Mouse (Mus musculus) T-helper 1 cell (primary cell): ENCODE measurements around the gene Ggcx.

Source experiments
- in situ Hi-C: fragments of 300-600 bp; cut with MboI, MseI; formaldehyde crosslinking; loops from one replicate; pipeline ENCODE4 v1.15.1; 2025; ENCODE audit warnings: high pct_unique_total_duplicates

Gene Ggcx

DNA sequence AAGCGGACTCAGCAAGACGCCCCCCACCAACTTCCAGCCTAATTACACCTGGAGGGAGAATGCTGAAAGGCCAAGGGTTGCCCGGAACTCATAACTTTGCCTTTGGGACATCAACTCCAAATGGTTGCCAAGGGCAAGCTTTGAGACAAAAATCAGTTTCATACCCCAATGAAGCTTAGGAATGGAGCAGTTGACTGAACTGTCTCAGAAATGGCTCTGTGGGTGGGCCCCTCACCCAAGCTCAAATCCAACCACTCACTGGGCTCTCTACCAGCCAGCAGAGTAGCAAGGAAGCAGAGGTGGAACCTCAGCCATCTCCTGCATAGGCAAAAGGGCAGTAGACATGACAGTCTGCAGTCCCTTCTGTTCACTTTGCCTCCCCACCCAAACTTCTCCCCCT lies 26.3 kb upstream of the Ggcx start:
- in situ Hi-C loops, result no loop called here

GRCm38 (mm10) chr6:72388266-72388665 lies 25.8 kb upstream of the Ggcx start:
- in situ Hi-C loops, result no loop called here

DNA sequence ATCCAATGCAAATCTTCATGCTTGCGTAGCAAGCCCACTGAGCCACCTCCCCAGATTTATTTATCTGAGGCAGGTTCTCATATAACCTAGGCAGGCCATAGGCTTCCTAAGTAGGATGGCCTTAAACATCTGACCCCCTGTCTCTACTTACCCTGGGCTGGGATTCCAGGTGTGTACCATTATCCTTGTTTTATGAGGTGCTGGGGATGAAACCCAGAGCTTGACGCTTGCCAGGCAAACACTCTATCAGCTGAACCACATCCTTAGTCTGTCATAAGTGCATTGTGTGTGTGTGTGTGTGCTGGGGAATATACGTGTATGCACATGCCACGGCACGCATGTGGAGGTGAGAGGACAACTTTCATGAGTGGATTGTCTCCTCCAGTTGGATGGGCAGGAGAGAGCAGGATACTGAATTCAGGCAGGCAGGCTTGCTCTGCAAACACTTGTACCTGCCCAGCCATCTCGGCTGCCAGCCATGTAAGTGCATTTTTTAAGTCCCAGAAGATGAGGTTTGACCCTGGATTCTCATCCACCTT lies 25.2 kb upstream of the Ggcx start:
- in situ Hi-C loops, result no loop called here

DNA sequence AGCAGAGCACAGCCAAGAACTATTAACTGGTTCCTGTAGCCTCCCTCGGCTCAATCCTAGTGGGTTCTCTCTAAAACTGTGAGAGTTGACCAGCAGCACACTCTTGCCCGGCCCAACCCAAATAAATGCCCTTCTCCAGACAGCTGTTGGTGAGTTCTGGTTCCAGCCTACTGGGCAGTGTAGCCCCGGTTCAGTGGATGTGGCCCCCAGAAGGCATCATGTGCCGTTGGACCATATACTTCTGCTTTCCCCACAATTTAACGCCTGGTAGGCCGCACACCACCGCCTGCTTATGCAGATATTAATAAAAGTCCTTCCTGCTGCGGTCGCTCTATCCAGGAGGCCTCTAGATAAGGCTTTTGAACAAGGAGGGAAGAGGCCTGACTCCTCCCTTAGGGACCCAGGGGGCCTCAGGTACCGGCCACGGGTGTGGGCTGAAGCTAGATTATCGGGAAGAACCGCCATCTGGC lies 24.6 kb upstream of the Ggcx start:
- in situ Hi-C loops, result no loop called here

GRCm38 (mm10) chr6:72389941-72390771 lies 24.0 kb upstream of the Ggcx start, which contains the start of gene Vamp8:
Gene Vamp8 (minus strand): TSS chr6:72390703.
- in situ Hi-C loops, result no loop called here

DNA sequence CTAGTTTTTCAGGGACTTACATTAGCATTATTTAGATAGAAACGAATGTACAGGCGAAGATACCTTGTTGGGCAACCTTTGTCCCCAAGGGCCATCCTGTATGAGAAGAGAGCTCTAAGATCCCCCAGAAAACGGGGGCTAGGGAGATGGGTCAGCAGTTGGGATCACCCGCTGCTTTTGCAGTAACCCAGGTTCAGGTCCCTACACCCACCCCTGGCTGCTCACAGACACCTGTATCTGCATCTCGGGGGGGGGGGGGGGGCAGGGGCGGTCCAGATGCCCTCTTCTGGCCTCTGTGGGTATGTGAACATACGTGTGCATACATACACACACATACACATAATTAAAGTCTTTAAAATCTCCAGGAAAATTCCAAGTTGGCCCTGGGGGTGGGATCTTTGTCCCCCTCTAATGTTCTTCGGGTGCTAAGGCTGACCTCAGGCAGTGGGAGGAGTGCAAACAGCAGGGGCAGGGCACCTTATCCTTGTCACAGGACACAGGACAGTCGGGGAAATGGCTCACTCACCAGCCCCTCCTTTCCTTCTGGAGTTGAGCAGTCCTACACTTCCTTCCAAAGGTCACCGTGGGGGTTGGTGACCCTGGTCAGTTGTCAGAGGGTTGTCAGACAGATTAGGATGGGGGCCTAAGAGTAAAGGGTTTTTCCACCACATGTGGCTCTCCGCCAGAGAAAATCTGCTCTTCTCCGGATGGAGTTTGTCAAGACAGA lies 23.1 kb upstream of the Ggcx start:
- in situ Hi-C loops, result no loop called here

DNA sequence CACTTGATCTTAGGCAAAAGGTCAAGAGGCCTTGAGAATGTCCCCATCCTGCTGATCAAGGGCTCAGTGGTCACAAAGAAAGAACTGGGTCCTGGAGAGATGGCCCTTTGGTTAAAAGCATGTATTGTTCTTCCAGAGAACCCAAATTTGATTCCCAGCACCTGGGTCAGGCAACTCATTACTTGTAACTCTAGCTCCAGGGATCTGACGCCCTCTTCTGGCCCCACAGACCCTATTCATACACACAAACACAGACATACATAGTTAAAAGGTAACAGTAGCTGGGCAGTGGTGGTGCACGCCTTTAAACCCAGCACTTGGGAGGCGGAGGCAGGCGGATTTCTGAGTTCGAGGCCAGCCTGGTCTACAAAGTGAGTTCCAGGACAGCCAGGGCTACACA lies 21.8 kb upstream of the Ggcx start:
- in situ Hi-C loops, result no loop called here

DNA sequence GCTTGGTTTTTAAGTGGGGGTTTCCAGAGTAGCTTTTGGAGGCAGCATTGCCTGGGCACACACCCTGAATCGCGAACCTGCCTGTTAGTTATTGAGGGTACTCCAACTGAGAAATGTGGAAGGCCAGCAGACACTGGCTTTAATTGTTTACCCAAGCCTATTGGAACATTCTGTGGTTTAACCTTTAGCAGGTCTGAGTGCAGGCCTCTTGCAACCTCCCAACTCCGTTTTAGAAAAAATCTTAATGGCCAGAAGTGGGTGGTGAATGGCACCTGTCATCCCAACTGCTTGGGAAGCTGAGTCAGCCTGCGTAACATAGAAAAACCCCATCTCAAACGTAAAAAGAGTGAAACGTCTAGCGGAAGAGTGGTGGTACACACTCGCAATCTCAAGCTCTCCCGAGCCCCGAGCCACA lies 17.3 kb upstream of the Ggcx start:
- in situ Hi-C loops, result no loop called here

DNA sequence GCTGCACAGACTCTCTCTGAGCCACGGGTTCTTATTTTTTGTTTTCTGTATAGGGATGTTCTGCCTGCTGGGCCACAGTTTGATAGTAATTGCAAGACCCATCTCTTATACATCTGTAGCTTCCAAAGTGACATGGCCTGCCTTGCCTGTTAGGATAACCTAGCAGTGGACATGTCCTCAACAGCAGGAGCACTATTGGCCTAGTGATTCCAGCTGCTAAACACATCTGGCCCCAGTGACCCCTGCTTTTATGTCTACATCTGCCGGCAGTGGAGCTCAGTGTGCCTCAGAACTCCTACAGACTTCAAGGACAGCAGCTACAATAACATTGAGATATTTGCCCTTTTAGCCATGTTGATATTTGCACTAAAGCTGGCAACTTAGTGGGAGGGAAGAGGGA lies 14.1 kb upstream of the Ggcx start:
- in situ Hi-C loops, result no loop called here

- in situ Hi-C loops, result no loop called here
These were observed 12.2 kb upstream of the Ggcx start for GRCm38 (mm10) chr6:72401875-72402274.

- in situ Hi-C loops, result no loop called here
These were observed 8.8 kb upstream of the Ggcx start for GRCm38 (mm10) chr6:72405356-72405755.

DNA sequence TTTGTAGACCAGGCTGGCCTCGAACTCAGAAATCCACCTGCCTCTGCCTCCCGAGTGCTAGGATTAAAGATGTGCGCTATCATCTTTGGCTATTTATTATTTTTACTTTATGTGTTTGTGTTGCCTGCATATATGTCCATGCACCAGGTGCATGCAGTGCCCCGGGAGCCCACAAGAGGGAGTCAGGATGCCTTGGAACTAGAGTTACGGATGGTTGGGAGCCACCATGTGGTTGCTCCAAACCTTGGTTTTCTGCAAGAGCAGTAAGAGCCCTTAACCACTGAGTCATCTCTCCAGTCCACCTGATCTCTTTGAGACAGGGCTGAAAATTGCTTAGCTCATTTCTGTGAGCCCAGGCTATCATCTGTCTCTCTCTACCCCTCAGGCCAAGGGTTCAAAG lies 7.0 kb upstream of the Ggcx start:
- in situ Hi-C loops, result no loop called here

DNA sequence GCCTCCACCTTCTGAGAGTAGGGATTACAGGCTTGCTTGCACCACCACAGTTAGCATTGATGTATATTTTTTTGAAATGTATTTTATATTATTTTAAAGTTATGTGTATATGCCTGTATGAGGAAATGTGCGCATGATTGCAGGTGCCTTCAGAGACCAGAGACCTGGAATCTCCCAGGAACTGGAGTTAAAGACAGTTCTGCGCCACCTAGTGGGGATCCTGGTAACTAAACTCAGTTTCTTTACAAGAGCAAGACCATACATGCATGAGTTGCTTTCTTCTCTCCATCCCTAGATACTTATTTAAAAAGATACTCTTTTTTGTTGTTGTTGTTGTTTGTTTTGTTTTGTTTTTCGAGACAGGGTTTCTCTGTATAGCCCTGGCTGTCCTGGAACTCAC lies 4.5 kb upstream of the Ggcx start:
- in situ Hi-C loops, result no loop called here

GRCm38 (mm10) chr6:72410003-72410402 lies 4.1 kb upstream of the Ggcx start:
- in situ Hi-C loops, result no loop called here

GRCm38 (mm10) chr6:72410518-72410917 lies 3.6 kb upstream of the Ggcx start:
- in situ Hi-C loops, result no loop called here

DNA sequence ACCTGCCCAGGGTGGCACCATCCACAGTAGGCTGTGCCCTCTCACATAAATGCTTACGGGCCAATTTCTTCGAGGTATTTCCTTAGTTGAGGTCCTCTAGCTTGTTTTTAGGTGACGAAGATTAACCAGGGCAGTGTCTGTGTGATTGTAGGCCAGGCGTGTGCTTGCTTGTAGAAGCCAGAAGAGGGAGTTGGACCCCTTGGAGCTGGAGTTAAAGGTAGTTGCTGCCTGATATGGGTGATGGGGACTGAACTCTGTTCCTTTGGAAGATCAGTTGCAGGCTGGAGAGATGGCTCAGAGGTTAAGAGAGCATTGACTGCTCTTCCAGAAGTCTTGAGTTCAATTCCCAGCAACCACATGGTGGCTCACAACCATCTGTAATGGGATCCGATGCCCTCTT lies 1.1 kb downstream of the Ggcx start:
- in situ Hi-C loops, result no loop called here

DNA sequence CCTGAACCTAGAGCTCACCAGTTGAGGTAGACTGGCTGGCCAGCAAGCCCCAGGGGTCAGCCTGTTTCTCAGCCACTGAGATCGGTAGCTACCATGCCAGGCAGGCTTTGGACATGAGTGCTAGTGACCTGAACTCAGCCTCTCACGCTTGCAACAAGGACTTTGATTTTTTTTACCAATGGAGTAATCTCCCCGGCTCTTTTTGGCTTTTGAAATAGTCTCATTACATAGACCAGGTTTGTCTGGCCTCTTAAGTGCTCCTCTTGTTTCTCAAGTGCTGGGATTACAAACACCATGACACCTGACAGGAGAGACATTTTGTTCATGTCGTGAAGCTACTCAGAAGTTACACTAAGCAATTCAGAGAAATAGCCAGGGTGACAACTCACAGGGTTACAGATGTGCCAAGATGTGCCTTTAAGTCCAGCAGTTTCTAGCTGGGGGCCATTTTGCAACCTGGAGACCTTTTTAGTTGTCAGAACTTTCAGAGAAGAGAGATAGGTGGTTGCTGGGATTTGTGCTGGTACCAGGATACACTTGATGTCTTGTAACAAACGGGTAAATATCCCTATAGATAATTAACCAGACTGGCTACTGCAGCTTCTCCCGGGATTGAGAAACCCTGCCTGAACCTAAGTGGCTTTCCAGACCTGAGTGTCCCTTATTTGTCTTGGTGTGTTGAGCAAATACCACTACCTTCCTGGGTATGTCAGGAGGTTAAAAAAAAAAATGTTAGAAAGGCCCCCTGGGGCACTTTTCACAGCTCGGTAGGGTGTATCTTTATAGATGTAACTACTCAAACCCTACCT lies 2.1 kb downstream of the Ggcx start:
- in situ Hi-C loops, result no loop called here

GRCm38 (mm10) chr6:72418279-72418678 lies 4.2 kb downstream of the Ggcx start:
- in situ Hi-C loops, result no loop called here

- in situ Hi-C loops, result no loop called here
These were observed 5.7 kb downstream of the Ggcx start for GRCm38 (mm10) chr6:72419806-72420205.

- in situ Hi-C loops, result no loop called here
These were observed 6.8 kb downstream of the Ggcx start for GRCm38 (mm10) chr6:72420901-72421300.

DNA sequence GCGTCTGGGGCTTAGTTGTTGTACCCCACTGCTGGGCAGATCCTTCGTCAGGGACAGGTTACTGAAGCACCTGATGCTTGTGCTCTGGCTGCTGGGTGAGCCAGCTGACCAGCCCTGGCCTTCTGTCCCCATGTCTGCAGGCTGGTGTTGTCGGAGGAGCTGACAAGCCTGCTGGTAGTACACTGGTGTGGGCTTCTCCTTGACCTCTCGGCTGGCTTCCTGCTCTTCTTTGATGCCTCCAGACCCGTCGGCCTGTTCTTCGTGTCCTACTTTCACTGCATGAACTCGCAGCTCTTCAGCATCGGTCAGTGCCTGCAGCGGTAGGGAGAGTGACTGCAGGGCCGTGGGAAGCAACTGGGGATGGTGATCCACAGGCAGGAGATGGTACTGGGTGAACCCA lies 11.5 kb downstream of the Ggcx start:
- in situ Hi-C loops, result loop anchor here (5.0 kb wide), 2 partner anchors 112 to 137 kb away; no protein-coding TSS in a partner anchor

DNA sequence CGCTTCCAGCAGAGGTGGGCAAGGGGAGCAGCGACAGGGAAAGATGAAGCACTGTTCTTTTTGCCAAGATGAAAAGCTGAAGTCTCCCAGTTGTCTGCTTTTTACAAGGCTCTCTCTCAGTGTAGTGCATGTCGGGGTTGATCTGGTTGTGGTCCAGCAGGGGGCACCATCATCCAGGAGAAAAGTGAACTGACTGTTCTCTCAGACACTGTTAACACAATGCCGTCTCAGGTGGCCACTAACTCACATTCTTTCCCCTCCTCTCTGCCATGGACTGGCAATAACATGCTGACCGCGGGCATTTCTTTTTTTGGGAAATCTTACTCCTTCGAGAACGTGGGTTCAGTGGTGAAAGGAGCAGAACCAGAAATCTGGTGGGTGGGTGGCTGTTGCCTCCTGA lies 13.9 kb downstream of the Ggcx start:
- in situ Hi-C loops, result loop anchor here (5.0 kb wide), 2 partner anchors 109 to 134 kb away; no protein-coding TSS in a partner anchor
